Mouse (Mus musculus) R1 (cell line): ENCODE results near the gene Prpsap1.
"Not testable (repeated sequence)": the region's sequence is repeated elsewhere in the genome, so short reads cannot be mapped to it uniquely, and the experiment has no call there.

Experiments
- DNase-seq: peaks from one replicate; pipeline ENCODE4 v3.0.0-alpha.2; 2018; ENCODE audit warnings: low read depth, low spot score

The Prpsap1 gene

GRCm38 (mm10) chr11:116488207-116488606 is 5.8 kb downstream of the Prpsap1 start:
- peak; percentile 78 for DNase-seq

DNA sequence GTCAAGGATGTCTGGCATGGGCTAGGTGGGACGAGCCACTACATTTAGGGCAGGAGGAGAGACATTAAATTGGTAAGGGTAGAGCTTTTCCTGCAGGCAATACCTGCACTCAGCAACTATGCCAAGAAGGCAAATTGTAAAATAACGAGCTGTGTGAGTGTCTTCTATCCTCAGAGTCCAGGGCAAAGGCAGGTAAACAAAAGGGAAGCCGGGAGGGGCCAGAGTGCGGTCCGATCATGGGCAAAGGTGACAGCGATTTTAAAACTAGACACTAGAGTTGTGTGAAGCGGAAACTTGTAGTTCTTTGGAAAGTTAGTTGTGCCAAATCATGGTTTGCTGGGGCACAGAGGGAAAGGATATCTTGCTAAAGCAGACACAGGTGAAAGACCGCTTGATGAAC is 9.7 kb downstream of the Prpsap1 start:
- DNase-seq, result no peak

- no peak for DNase-seq
Observed at GRCm38 (mm10) chr11:116481776-116482175, 12.2 kb downstream of the Prpsap1 start.

- DNase-seq, result no peak
Observed at GRCm38 (mm10) chr11:116480975-116481374, 13.0 kb downstream of the Prpsap1 start.

DNA sequence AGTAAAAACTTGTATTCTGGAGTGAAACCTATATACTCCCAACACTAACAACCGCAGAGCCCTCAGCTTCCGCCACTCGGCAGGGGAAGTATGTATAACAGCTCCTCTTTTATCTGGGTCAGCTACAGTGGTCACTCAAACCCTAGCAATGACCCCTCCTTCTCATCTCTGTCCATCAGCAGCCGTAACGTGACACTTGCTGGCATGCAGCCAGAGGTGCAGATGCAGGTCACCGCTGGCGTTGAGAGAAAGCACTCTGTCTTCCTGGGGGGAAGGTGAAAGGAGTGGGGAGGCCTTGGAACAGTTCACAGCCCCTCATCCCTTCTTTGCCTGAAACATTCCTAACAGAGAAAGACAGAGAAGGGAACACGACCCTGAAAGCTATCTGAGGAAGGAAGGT is 14.2 kb downstream of the Prpsap1 start:
- DNase-seq, result no peak

DNA sequence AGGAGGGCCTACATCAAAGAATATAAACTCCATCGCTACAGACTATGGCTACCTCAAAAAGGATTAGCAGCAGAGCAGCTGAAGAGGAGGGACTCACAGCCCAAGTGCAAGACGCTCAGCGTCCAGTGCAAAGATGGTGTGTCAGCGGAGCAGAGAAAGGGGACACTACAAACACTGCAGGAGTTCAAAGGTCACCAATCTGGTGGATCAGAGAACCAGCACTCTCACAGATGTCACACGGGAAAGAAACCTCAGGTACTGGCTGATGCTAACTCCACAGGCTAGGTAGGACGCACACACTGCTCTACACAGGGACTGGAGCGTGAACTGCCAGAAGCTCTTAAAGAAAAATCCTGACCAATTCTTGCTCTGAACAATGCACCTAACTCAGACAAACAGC is 15.0 kb downstream of the Prpsap1 start:
- DNase-seq, result no peak

GRCm38 (mm10) chr11:116477160-116477759 is 16.7 kb downstream of the Prpsap1 start:
- no peak for DNase-seq

- DNase-seq, result no peak
Observed at GRCm38 (mm10) chr11:116476696-116477095, 17.3 kb downstream of the Prpsap1 start.

- DNase-seq, result peak; percentile 55
Observed at GRCm38 (mm10) chr11:116476041-116476440, 18.0 kb downstream of the Prpsap1 start.

- no peak for DNase-seq
Observed at GRCm38 (mm10) chr11:116472275-116472674, 21.7 kb downstream of the Prpsap1 start.

GRCm38 (mm10) chr11:116470896-116471295 is 23.1 kb downstream of the Prpsap1 start:
- no peak for DNase-seq

GRCm38 (mm10) chr11:116470249-116470648 is 23.8 kb downstream of the Prpsap1 start:
- no peak for DNase-seq

DNA sequence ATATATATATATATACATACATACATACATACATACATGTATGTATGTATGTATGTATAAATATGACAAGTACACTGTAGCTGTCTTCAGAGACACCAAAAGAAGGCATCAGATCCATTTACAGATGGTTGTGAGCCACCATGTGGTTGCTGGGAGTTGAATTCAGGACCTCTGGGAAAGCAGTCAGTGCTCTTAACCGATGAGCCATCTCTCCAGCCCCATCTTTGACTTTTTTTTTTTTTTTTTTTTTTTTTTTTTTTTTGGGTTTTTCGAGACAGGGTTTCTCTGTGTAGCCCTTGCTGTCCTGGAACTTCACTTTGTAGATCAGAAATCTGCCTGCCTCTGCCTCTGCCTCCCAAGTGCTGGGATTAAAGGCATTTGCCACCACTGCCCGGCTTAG is 25.7 kb downstream of the Prpsap1 start:
- DNase-seq, result not testable (repeated sequence)

- DNase-seq, result no peak
Observed at GRCm38 (mm10) chr11:116466141-116466540, 27.9 kb downstream of the Prpsap1 start, which contains the start of gene Qrich2. Gene Qrich2 (minus strand): TSS chr11:116466241.

DNA sequence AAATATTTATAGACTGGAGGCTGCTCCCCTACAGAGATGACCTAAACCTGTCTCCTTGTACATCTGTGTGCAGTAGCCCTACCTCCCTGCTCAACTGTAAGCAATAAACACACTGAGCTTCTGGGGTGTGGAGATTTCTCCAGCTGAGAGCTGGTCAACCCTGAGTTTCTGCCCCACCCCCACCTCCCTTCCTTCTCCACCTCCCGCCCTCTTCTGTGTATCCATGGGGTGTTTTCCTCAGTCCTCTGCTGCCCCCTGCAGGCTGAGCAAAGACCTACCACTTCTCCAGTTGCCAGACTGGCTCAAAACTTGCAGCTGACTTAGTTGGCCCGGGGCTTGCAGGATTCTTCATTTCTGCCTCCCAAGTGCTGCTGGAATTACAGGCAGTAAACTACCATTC is 30.2 kb downstream of the Prpsap1 start:
- DNase-seq, result peak; percentile 89

- DNase-seq, result no peak
Observed at GRCm38 (mm10) chr11:116463338-116463737, 30.7 kb downstream of the Prpsap1 start.

GRCm38 (mm10) chr11:116459786-116460185 is 34.2 kb downstream of the Prpsap1 start:
- DNase-seq, result peak; percentile 70

GRCm38 (mm10) chr11:116456234-116456633 is 37.8 kb downstream of the Prpsap1 start:
- DNase-seq, result no peak

DNA sequence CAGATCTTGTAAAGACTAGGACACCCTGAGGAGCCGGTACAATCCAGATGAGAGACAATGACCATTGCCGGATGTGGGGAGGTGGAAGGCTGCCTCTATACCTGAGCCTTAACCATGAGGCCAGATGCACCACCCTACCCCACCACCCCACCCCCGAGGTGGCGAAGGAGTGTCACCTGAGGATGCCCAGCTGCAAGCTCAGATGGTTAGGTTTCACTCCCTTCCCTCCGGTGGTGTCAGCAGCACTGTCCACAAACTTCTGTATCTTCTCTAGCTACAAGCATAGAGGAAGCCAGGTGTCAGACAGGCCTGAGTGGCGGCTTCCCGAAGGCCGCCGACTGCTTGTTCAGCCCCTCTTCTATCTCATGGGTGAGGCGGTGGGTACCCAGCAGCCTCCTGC is 40.1 kb downstream of the Prpsap1 start:
- DNase-seq, result no peak

DNA sequence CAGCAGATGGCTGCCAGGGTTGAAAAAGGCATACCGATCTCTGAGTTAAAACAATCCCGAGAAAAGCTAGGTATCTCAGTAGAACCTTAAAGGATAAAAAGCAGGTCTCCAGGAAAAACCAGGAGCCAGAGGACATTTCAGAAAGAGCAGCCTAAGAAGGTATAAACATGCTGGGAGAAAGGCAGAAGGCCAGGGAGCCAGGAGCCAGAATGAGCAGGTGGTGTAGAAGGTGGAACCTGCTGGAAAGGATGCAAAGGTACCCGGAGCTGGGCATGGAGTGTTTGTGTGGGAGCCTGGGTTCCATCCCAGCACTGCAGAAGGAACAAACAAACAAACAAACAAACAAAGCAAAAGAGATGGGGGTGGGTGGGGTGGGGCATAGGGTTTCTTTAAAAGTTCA is 44.7 kb downstream of the Prpsap1 start:
- DNase-seq, result no peak

GRCm38 (mm10) chr11:116447822-116448221 is 46.2 kb downstream of the Prpsap1 start:
- no peak for DNase-seq

GRCm38 (mm10) chr11:116446308-116446887 is 47.6 kb downstream of the Prpsap1 start:
- no peak for DNase-seq

DNA sequence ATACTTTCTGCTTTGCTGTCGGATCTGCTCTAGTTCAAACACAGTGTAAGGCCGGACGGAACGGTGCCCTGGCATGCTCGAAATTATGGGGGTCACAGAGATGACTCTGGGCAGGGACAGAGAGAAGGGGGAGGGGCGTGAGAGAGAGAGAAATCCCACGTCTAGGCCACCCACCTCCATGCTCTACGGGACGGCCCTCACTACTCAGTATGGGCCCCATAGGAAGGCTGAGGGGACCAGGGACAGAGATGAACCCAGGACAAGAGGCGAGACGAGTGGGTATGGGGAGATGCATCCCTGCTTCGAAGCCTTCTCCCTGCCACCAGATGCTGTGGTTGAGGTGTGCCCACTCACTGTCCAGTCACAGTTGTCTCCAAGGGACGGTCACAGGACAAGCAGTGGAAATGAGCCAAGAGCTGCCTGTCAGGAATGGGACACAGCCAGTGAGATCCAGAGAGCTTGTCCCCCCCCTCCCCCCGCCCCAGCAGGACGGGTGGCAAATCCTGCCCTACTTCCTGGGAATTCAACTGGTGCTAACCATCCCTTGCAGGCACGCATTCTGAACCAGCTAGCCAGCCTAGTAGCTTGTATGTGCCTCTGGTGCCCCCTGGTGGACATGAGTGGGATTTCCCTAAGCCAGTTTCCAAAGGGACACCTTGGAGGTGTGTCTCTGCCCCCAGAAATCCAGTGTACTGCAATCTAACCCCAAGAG is 48.2 kb downstream of the Prpsap1 start:
- DNase-seq, result peak; percentile 92
